Mouse (Mus musculus): ENCODE measurements around the gene Clic5.

Clic5 gene

GRCm38 (mm10) chr17:44274804-44275203 is 86.4 kb downstream of the Clic5 start:
- no peak for DNase-seq

GRCm38 (mm10) chr17:44288320-44288719 is 99.9 kb downstream of the Clic5 start:
- DNase-seq: no peak

- no peak for DNase-seq
Observed at GRCm38 (mm10) chr17:44297221-44297620, 108.8 kb downstream of the Clic5 start.

- no peak for DNase-seq
Observed at GRCm38 (mm10) chr17:44300236-44300635, 111.9 kb downstream of the Clic5 start.

GRCm38 (mm10) chr17:44300723-44301122 is 112.3 kb downstream of the Clic5 start:
- no peak for DNase-seq

- no peak for DNase-seq
Observed at GRCm38 (mm10) chr17:44301224-44301811, 112.9 kb downstream of the Clic5 start.

GRCm38 (mm10) chr17:44304076-44304475 is 115.7 kb downstream of the Clic5 start:
- DNase-seq: no peak

GRCm38 (mm10) chr17:44309914-44310622 is 121.7 kb downstream of the Clic5 start:
- DNase-seq: no peak

- DNase-seq: no peak
Observed at GRCm38 (mm10) chr17:44325314-44325713, 136.9 kb downstream of the Clic5 start.

GRCm38 (mm10) chr17:44327279-44328146 is 139.1 kb downstream of the Clic5 start:
- DNase-seq: no peak

- DNase-seq: no peak
Observed at GRCm38 (mm10) chr17:44328147-44328482, 139.7 kb downstream of the Clic5 start.

All from thymus, adult 18-20 months (tissue).